Mouse (Mus musculus) left cerebral cortex, postnatal 36 days (tissue): ENCODE data around the gene Stat5a. TPM values are rescaled to one million over a fixed set of nuclear protein-coding genes. Genes with fewer than 3 reads are reported as not detected.
A peak's percentile ranks its signal among the peaks of the same experiment; 100 is the strongest.

Experiments used
- DNase-seq, 2 experiments: peaks; one replicate each; pipeline ENCODE4 v3.0.0; 2021 to 2022; ENCODE audit warnings: low spot score in 2 of 2, mixed read lengths in 1 of 2
- intact Hi-C: fragments of 180-260 bp; cut with DNase I; formaldehyde crosslinking; loops from one replicate; pipeline ENCODE4 v1.15.1; 2025
- total RNA-seq, 2 experiments: library from RNA; stranded (reverse); gene quantifications; 2 replicates each; pipeline ENCODE4 v1.2.3; 2021

Stat5a gene
- 1 to 10 TPM; 1.3 to 1.4 TPM for total RNA-seq

GRCm38 (mm10) chr11:100858935-100859578 lies at the start of gene Stat5a:
Stat5a (plus strand) TSS chr11:100859351.
- intact Hi-C loops = no loop called here
- peak; percentile 26 to 34 for DNase-seq

- DNase-seq = no peak
- intact Hi-C loops = no loop called here
Measured at GRCm38 (mm10) chr11:100810516-100810915, 48.6 kb upstream of the Stat5a start.

GRCm38 (mm10) chr11:100811132-100811531 lies 48.0 kb upstream of the Stat5a start:
- DNase-seq = no peak
- intact Hi-C loops = no loop called here

GRCm38 (mm10) chr11:100814498-100814897 lies 44.7 kb upstream of the Stat5a start:
- no peak for DNase-seq
- intact Hi-C loops = no loop called here

- no peak for DNase-seq
- intact Hi-C loops = no loop called here
Measured at GRCm38 (mm10) chr11:100816342-100816741, 42.8 kb upstream of the Stat5a start.

- intact Hi-C loops = no loop called here
- DNase-seq = no peak
Measured at GRCm38 (mm10) chr11:100816801-100817200, 42.4 kb upstream of the Stat5a start.

- intact Hi-C loops = no loop called here
- no peak for DNase-seq
Measured at GRCm38 (mm10) chr11:100817311-100817710, 41.8 kb upstream of the Stat5a start.

- intact Hi-C loops = no loop called here
- no peak for DNase-seq
Measured at GRCm38 (mm10) chr11:100818359-100819012, 40.7 kb upstream of the Stat5a start.

GRCm38 (mm10) chr11:100819048-100819447 lies 40.1 kb upstream of the Stat5a start:
- DNase-seq = no peak
- intact Hi-C loops = no loop called here

GRCm38 (mm10) chr11:100819626-100820025 lies 39.5 kb upstream of the Stat5a start:
- intact Hi-C loops = no loop called here

GRCm38 (mm10) chr11:100820047-100820446 lies 39.1 kb upstream of the Stat5a start:
- DNase-seq = no peak
- intact Hi-C loops = no loop called here

More at GRCm38 (mm10) chr11:100819626-100820025, 39.5 kb upstream of the Stat5a start:
- DNase-seq = no peak

GRCm38 (mm10) chr11:100821605-100822220 lies 37.4 kb upstream of the Stat5a start:
- DNase-seq = no peak

GRCm38 (mm10) chr11:100822365-100822764 lies 36.8 kb upstream of the Stat5a start:
- intact Hi-C loops = no loop called here
- no peak for DNase-seq

More at GRCm38 (mm10) chr11:100821605-100822220, 37.4 kb upstream of the Stat5a start:
- intact Hi-C loops = no loop called here

- intact Hi-C loops = no loop called here
- no peak for DNase-seq
Measured at GRCm38 (mm10) chr11:100823543-100824313, 35.4 kb upstream of the Stat5a start.

GRCm38 (mm10) chr11:100824496-100824895 lies 34.7 kb upstream of the Stat5a start:
- DNase-seq = no peak
- intact Hi-C loops = no loop called here

- intact Hi-C loops = no loop called here
Measured at GRCm38 (mm10) chr11:100825451-100825850, 33.7 kb upstream of the Stat5a start.

GRCm38 (mm10) chr11:100826161-100826866 lies 32.8 kb upstream of the Stat5a start:
- intact Hi-C loops = no loop called here
- peak; percentile 23 to 49 for DNase-seq

More at GRCm38 (mm10) chr11:100825451-100825850, 33.7 kb upstream of the Stat5a start:
- DNase-seq = no peak

- intact Hi-C loops = no loop called here
- DNase-seq = no peak
Measured at GRCm38 (mm10) chr11:100828676-100829151, 30.4 kb upstream of the Stat5a start.

GRCm38 (mm10) chr11:100829691-100830090 lies 29.5 kb upstream of the Stat5a start:
- DNase-seq = no peak
- intact Hi-C loops = no loop called here
